Mouse (Mus musculus) adrenal gland, adult 2 months (tissue): ENCODE measurements around the gene Lgi2. TPM values are rescaled to one million over a fixed set of nuclear protein-coding genes. Genes with fewer than 3 reads are reported as not detected.

Source experiments
- DNase-seq: peaks from one replicate; pipeline ENCODE4 v3.0.0; 2021
- polyA plus RNA-seq: library from polyadenylated mRNA; depleted of rRNA; stranded (reverse); fragments of >200 nt; gene quantifications from 2 replicates; pipeline ENCODE4 v1.2.3, GENCODE M21; 2012; rRNA removed
- total RNA-seq, 2 experiments: library from RNA; stranded (reverse); gene quantifications; 2 replicates each; pipeline ENCODE4 v1.2.3; 2021

Lgi2 gene
- total and polyA plus RNA-seq, 3 experiments, result 0.26 to 1.6 (median 0.69) TPM

GRCm38 (mm10) chr5:52537024-52537423 lies 29.2 kb downstream of the Lgi2 start:
- DNase-seq, result no peak

GRCm38 (mm10) chr5:52534798-52535590 lies 31.3 kb downstream of the Lgi2 start:
- DNase-seq, result no peak

GRCm38 (mm10) chr5:52533705-52534104 lies 32.6 kb downstream of the Lgi2 start:
- DNase-seq, result no peak

- no peak for DNase-seq
These were observed 37.7 kb downstream of the Lgi2 start for GRCm38 (mm10) chr5:52528545-52528944.

GRCm38 (mm10) chr5:52526324-52526986 lies 39.8 kb downstream of the Lgi2 start:
- DNase-seq, result no peak

- no peak for DNase-seq
These were observed 42.1 kb downstream of the Lgi2 start for GRCm38 (mm10) chr5:52524207-52524606.

- DNase-seq, result no peak
These were observed 46.3 kb downstream of the Lgi2 start for GRCm38 (mm10) chr5:52519921-52520320.

GRCm38 (mm10) chr5:52516072-52516476 lies 50.2 kb downstream of the Lgi2 start:
- DNase-seq, result no peak

GRCm38 (mm10) chr5:52515246-52516021 lies 50.8 kb downstream of the Lgi2 start:
- DNase-seq, result peak; percentile 52

GRCm38 (mm10) chr5:52511089-52511488 lies 55.2 kb downstream of the Lgi2 start:
- DNase-seq, result no peak

- peak; percentile 10 for DNase-seq
These were observed 56.8 kb downstream of the Lgi2 start for GRCm38 (mm10) chr5:52509416-52509815.

- DNase-seq, result no peak
These were observed 61.6 kb downstream of the Lgi2 start for GRCm38 (mm10) chr5:52504666-52505065.

- no peak for DNase-seq
These were observed 62.1 kb downstream of the Lgi2 start for GRCm38 (mm10) chr5:52504148-52504547.

GRCm38 (mm10) chr5:52495671-52496070 lies 70.6 kb downstream of the Lgi2 start:
- DNase-seq, result no peak

GRCm38 (mm10) chr5:52491496-52491895 lies 74.8 kb downstream of the Lgi2 start:
- no peak for DNase-seq

- DNase-seq, result no peak
These were observed 78.5 kb downstream of the Lgi2 start for GRCm38 (mm10) chr5:52487559-52488430.

Other genes starting within 250 kb of the Lgi2 start
- 100 to 1,000 TPM; 202 to 244 TPM for gene Sod3, start 202.7 kb downstream of the Lgi2 start, total RNA-seq
- gene Sod3, start 202.7 kb downstream of the Lgi2 start, polyA plus RNA-seq, result 519 and 587 TPM in 2 replicates
- 1 to 10 TPM; 4.9 to 9.6 TPM for gene Ccdc149, start 94.9 kb downstream of the Lgi2 start, total RNA-seq
- gene Ccdc149, start 94.9 kb downstream of the Lgi2 start, polyA plus RNA-seq, result 1.1 and 1.2 TPM in 2 replicates
- 10 to 100 TPM; 14.2 to 15.5 TPM for gene Sepsecs, start 103.2 kb upstream of the Lgi2 start, total RNA-seq
- 1.4 and 1.5 TPM in 2 replicates for gene Sepsecs, start 103.2 kb upstream of the Lgi2 start, polyA plus RNA-seq
- 10 to 100 TPM in 1 of 2 experiments, 1 to 10 TPM in 1; 7.7 to 10.7 TPM for gene Pi4k2b, start 175.1 kb upstream of the Lgi2 start, total RNA-seq
- 11.3 and 12.6 TPM in 2 replicates for gene Pi4k2b, start 175.1 kb upstream of the Lgi2 start, polyA plus RNA-seq
- gene Zcchc4, start 208.9 kb upstream of the Lgi2 start, total RNA-seq, result 10 to 100 TPM in 1 of 2 experiments, 1 to 10 TPM in 1; 9.6 to 12.2 TPM
- 3.3 and 4.0 TPM in 2 replicates for gene Zcchc4, start 208.9 kb upstream of the Lgi2 start, polyA plus RNA-seq